Mouse (Mus musculus) spleen, postnatal 0 days (tissue): Measurements from ENCODE around the gene Eva1c. TPM values are rescaled to one million over a fixed set of nuclear protein-coding genes. Genes with fewer than 3 reads are reported as not detected.

ENCODE experiments used
- polyA plus RNA-seq: library from polyadenylated mRNA; unstranded; fragments of >200 nt; fragmentation: Nextera tagmentation; extraction: Ambion mirVana; gene quantifications from 2 replicates; pipeline ENCODE4 v1.2.1, GENCODE M21; 2015

Eva1c gene
- 0.77 and 0.81 TPM in 2 replicates for polyA plus RNA-seq

GRCm38 (mm10) chr16:90826457-90826856 is at the start of gene Eva1c:
Gene Eva1c, plus strand, starts transcription at chr16:90826719.

DNA sequence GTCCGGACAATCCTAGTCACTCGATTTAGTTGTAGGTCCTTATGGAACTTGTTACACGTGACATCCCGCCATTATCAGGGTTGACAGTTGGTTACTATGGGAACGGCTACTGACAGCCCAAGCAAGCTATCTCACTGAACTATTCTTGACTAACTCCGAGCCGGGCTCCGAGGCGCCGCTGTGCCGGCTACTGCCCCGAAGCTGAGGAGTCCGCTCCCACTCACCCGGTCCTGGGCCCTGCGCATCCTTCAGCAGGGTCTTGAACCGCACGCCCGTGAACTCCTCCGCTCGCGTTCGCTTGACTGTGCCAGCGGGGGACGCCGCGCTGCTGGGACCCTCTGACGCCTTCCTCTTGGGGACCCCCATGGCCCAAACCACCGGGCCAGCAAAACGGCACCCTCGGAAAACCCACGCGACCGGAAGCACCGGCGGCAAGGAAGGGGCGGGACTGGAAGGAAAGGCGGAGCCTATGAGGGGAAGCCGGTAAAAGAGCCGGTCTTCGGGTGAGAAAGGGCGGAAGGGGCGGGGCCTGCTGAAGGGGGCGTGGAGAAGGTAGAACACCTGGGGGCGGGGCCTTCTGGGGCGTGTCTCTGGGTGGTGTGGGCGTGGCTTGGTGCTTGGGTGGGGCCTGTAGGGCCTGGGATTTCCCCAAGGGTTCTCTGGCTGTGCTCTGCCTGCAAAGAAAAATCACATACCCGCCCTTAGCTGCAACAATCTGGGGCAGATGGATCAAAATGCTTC is 16.4 kb upstream of the Eva1c start, which contains the start of gene Urb1:
TSS of gene Urb1 (minus strand) at position 439 of the 741 bp plus-strand sequence.

GRCm38 (mm10) chr16:90934687-90935328 is 108.3 kb downstream of the Eva1c start, which contains the start of gene Cfap298:
Gene Cfap298, minus strand, starts transcription at chr16:90935114.

Other genes with a start within 250 kb of the Eva1c start
- gene Mis18a, start 99.3 kb upstream of the Eva1c start, polyA plus RNA-seq, result 70.6 and 76.0 TPM in 2 replicates
- 22.1 and 22.5 TPM in 2 replicates for gene Mrap, start 88.5 kb upstream of the Eva1c start, polyA plus RNA-seq
- gene Urb1, start 16.3 kb upstream of the Eva1c start, polyA plus RNA-seq, result 5.1 and 5.5 TPM in 2 replicates
- gene Cfap298, start 108.4 kb downstream of the Eva1c start, polyA plus RNA-seq, result 25.9 and 30.3 TPM in 2 replicates
- gene Synj1, start 184.6 kb downstream of the Eva1c start, polyA plus RNA-seq, result 22.5 and 22.6 TPM in 2 replicates
- 27.7 and 30.4 TPM in 2 replicates for gene Paxbp1, start 217.8 kb downstream of the Eva1c start, polyA plus RNA-seq